Mouse (Mus musculus) hematopoietic stem cell, adult 5-6 weeks (primary cell): ENCODE measurements around the gene Cerkl. TPM values are rescaled to one million over a fixed set of nuclear protein-coding genes. Genes with fewer than 3 reads are reported as not detected.
A peak's percentile ranks its signal among the peaks of the same experiment; 100 is the strongest.

Experiments used
- ATAC-seq, 2 experiments: fragments of 125-278 bp in 1 of 2; replicated peaks in 1 of 2; 2 replicates each; pipeline ENCODE4 v1.8.0; 2016 to 2017; ENCODE audit warnings: inconsistent platforms in 2 of 2, mild to moderate bottlenecking in 2 of 2, moderate number of reproducible peaks in 2 of 2, low read depth in 1 of 2, moderate TSS enrichment in 1 of 2; ENCODE audit not compliant: low FRiP score in 2 of 2, poor library complexity in 2 of 2, severe bottlenecking in 2 of 2, insufficient read depth in 1 of 2, low TSS enrichment in 1 of 2
- total RNA-seq: library from RNA; stranded (forward); fragments of 172-1452, 232-1000 nt; gene quantifications from 2 replicates; pipeline ENCODE4 v1.2.3, GENCODE M21; 2017

Gene Cerkl
- total RNA-seq, 1 experiment from 2014 or later: 7.8 TPM

DNA sequence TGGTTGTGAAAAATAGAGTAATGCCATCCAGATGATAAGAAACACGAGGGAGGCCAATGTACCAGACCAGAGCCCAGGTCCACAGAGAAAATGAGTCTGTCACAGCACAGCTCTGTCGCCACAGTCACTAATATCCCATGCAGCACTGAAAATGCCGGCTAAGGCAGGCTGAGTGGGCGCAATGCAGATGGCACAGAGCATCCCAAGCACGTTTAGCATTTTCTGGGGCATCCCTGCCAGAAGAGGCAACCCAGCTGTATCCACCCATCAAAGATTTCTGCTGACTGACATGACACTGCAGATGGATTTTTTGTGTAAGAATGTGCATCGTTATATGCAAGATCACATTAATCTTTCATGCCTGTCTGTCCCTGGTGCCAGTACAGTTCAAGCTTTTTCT, 94.6 kb downstream of the Cerkl start:
- ATAC-seq: no peak

DNA sequence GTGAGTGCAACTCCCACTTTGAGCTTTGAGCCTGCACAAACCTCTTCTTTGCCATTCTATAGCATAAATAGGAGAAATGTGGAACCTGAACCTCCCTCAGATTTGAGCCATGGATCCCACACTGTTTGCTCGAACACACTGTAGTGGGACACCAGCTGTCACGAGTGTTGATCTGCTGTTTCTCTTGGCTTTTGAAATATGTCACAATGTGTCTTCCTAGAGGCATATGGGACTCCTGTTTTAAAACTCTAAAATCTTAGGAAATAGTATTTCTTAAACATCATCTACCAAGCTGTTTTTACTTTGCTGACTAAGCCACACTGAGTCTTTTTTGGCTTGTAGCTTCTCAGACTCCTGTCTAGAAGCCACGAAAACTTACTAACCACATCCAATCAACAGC, 98.8 kb downstream of the Cerkl start:
- ATAC-seq: no peak

DNA sequence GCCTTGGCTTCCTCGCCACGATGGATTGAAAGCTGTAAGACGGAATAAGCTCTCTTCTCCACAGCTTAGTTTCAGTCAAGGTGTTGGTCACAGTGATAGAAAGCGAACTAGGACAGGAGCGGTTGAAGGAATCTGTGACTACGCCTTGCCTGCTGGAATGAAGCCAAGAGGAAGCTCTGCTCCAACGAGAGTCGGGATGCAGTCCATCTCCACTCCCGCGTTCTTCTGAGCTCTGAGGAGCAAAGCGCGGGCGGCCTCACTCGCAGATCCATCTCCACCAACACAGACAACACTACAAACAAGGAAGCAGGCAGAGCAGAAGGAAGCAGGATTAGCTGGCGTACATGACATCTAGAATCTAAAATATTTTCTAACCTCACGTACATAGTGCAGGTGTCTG, 101.8 kb downstream of the Cerkl start:
- ATAC-seq: no peak

DNA sequence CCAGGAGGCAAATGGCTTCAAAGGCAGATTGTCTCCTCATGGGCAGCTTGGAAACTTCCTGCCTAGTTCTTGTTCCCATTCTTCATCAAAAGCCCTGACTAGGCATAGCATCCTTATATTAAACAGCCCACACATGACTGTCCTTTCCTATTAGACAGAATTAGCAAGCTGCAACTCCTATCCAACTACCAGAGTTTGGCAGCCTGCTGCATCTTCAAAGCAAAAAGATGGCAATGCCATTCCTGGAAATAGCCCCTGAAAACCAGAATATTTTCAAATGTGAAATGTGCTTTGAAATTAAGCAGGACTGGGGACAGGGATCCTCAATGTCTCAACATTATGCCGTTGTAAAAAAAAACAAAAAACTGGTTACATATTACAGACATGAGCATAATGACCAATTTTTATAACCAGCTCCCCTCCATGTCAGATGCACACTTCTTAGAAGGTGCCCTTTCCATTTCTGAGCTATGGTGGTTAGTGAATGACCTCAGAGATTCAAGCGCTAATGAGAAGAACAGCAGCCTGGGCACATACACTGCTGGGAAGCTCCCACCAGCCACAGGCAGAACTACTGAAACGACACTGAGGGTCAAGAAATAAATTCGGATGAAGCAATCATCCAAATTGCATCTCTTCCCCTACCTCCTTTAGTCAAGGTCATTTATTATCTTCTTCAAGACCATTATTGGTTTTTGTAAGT, 104.3 kb downstream of the Cerkl start:
- no peak for ATAC-seq

GRCm38 (mm10) chr2:79351179-79352099, 105.1 kb downstream of the Cerkl start:
- ATAC-seq: no peak

DNA sequence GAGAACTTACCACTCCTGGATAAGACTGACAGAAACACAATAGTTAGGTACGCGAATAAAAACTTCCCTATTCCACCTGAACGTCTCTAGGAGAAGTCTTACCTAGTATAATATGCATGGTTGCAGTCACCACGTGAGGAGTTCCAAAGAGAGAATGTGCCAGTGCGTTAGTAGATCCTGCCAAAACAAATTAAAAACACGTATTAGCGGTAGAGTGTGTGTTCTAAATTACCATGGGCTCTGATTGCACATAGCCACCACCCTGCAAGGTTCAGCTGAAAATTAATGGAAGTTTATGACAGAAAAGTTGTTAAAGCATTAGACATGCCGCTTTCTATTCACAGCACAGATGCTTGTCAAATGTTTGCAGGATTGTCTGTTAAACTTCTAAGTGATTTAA, 113.5 kb downstream of the Cerkl start:
- ATAC-seq: no peak

DNA sequence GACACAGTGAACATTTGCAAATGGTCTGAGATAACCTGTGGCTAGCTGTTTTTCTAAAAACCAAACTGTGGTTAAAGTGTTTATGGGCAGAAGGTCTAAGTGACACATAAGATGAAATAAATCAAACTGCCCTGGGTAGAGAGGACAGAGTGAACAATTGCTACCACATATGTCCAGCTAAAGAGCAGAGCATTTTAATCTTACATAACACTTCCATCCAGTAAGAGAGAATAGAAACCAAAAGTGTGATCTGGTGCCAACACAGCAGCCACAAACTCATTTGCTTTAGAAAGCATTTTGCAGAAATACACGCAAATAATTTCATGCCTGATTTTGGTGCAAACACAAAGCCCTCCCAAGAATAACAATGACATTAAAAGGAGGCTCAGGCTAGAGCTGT, 117.6 kb downstream of the Cerkl start:
- ATAC-seq: peak; percentile 39 to 52; a peak in 2 of 4 replicates

DNA sequence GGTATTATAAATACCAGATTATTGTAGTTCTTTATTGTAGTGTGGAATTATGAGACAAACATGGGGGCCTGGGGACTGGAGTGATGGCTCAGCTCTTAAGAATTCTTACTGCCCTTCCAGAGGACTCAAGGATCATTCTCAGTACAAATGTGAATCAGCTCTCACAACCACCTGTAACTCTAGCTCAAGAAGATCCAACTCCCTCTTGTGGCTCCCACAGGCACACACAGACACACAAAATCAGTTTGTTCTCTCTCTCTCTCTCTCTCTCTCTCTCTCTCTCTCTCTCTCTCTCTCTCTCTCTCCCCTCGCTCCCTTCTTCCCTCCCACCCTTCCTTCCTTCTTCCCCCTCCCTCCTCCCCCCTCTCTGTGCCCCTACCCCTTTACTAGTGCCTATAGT, 120.4 kb downstream of the Cerkl start:
- ATAC-seq: no peak

DNA sequence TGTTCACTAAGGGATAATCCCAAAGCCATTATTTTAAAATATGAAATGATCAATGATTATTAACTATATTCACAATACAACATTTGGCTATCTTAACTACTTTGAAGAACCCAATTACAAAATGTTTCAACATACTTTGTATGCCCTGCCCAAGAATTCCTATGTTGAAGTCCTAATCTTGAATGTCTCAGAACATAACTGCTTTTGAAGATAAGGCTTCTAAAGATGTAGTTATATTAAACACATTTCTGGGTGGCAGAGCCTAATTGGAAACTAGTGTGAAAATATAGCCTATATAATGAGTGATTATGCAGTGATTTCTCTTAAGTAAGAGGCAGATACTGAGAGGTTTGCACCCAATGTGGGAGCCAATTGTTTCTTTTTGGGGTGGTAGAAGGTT, 121.9 kb downstream of the Cerkl start:
- ATAC-seq: no peak

DNA sequence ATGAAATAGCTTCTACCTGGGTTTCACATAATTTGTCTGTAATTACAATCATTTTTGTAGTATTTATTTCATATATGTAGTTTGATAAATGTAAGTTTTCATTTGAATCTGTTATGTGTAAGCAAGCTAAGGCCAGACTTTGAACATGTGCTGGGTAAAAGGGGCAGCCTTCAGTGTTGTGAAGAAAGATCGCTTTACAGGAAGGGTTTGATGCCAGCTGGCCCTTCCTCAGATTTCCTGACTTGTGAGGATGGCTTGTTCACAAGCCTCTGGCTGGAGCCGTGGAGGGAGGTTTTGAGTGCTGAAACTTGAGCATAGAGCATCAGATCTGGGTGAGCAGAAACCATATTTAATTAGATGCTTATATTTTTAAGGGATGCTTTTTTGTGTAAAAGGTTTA, 128.5 kb downstream of the Cerkl start:
- ATAC-seq: no peak

DNA sequence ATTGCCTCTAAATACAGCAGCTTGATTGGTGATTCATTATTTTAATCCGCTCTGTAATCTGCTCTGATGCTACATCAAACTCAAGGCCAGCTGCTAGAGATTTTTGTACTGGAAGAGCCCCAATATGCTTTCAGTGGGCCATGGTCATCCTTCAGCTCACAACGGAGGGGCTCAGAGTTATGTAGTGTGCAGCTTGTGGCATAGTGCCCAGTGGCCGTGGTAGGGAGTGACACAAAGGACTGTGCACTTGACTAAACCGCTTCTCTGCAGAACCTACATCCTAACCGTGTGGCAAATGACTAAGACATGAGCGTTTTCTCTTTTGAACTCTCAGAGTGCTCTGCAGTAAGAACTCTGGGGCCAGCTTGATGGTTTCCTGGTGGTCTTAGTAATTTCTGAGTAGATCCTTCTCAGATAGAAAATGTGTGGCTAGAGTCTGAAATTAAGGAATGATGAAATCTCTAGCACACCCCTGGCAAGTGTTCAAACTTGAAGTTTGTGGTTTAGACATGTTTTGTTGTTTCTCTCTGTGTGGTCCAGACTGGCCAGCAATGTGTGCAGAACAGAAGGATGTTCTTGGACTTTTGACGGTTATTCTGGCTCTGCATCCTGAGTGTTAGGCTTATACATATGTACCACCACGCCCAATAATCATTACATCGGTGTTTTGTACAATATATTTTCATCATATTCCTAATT, 140.3 kb downstream of the Cerkl start:
- no peak for ATAC-seq

GRCm38 (mm10) chr2:79315108-79315507, 141.5 kb downstream of the Cerkl start:
- ATAC-seq: no peak

DNA sequence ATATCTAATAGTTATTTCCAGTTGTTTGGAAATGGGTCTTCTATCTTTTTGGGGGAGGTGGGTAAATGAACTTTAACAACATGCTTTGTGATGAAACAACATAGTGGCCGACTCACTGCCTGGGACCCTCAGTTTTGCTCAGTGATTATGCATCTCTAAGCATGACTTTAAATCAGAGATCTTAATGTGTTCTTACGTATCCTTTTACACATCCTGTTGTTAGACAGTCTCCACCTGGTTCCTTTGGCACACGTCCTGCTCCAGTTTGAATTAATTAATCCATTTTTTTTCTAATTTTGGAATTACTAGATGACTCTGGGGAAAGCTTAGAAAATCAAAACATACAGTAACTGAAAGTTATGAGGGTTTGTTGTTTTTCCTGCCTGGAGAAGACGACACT, 144.1 kb downstream of the Cerkl start:
- ATAC-seq: no peak

GRCm38 (mm10) chr2:79309454-79310118, 147.0 kb downstream of the Cerkl start:
- ATAC-seq: no peak

GRCm38 (mm10) chr2:79307549-79307948, 149.0 kb downstream of the Cerkl start:
- no peak for ATAC-seq

DNA sequence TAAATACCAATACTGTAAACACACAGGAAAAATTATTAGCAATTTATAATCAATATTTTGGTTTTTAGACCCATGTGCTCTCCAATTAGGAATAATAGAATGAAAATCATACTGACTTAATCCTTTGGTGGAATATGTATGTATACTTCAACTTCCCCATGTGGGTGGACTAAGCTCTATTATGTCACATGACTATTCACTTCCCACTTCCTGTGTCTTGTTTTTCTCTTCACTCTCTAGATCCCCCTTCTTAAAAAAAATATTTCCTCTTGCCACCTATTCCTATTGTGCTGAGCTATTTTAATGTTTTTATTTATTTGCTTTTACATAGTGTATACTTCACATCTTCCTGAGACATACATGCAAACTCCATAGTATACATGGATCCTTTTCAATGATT, 154.2 kb downstream of the Cerkl start:
- no peak for ATAC-seq

- no peak for ATAC-seq
Measured at GRCm38 (mm10) chr2:79292431-79292830, 164.2 kb downstream of the Cerkl start.

DNA sequence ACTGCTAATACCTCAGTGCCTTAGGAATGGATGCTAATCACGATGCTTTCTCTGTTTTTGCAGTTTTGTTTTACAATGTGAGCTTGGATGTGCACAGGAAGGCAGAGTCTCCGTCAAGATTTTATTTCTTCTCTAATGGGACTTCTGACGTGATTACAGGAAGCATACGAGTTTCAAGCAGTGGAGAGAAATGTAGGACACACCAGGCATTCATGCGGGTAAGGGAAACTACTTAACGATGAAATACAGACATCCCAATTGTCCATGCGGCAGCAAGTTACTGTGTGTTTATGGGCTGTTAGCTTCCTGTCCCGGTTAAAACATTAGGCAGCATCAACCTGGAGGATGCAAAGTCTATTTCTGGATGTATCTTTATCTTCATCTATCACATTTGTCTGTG, 164.7 kb downstream of the Cerkl start:
- ATAC-seq: no peak
